Mouse (Mus musculus) C2C12 (cell line): ENCODE measurements at regions not wholly inside any gene's neighbourhood (a gene's known extent, or its start where the extent isn't known, plus 50 kb on each side); places are given as distances from the start of the nearest gene placed in this dataset.

Source experiments
- CTCF ChIP-seq: IDR thresholded peaks from one replicate; pipeline ENCODE4 v1.5.1; 2011; ENCODE audit not compliant: control insufficient read depth, insufficient read depth, insufficient read length
- FOSL1 ChIP-seq: IDR thresholded peaks from one replicate; pipeline ENCODE4 v1.8.0; 2011; ENCODE audit warnings: mild to moderate bottlenecking, low read length; ENCODE audit not compliant: poor library complexity, insufficient read depth, severe bottlenecking
- MYOD1 ChIP-seq: IDR thresholded peaks from one replicate; pipeline ENCODE4 v1.6.1; 2011; ENCODE audit warnings: low read depth; ENCODE audit not compliant: control insufficient read depth, insufficient read length
- MYOG ChIP-seq: IDR thresholded peaks from one replicate; pipeline ENCODE4 v1.6.1; 2011; ENCODE audit not compliant: control insufficient read depth, insufficient read length; ENCODE audit errors: extremely low read depth
- USF1 ChIP-seq: IDR thresholded peaks from one replicate; pipeline ENCODE4 v1.6.1; 2011; ENCODE audit warnings: low read depth, mild to moderate bottlenecking, control low read depth, moderate library complexity

DNA sequence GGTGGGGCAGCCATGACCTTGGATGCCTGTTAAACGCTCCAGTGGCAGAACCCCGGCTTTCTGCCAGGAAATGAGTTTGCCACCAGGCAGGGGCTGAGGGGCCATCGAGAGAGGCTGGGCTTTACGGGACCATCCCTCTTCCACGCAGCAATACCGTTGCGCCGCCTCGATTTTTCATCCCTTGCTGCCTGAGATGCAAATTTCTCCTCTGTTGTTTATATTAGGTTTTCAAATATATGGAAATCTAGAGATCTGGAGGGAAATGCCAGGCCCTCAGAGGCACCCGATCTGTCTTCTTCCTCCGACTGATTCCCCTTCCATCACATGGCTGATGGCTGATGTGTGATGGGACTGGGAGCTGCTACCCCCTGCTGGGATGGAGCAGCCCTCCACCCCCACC, 234.4 kb downstream of the Gm26897 start:
- TF ChIP-seq CTCF = no peak
- TF ChIP-seq MYOD1 = no peak
- no peak for TF ChIP-seq FOSL1
- no peak for TF ChIP-seq MYOG
- TF ChIP-seq USF1 = no peak
